ENCODE assay signal across 8 mouse cellular contexts in the genomic region with DNA sequence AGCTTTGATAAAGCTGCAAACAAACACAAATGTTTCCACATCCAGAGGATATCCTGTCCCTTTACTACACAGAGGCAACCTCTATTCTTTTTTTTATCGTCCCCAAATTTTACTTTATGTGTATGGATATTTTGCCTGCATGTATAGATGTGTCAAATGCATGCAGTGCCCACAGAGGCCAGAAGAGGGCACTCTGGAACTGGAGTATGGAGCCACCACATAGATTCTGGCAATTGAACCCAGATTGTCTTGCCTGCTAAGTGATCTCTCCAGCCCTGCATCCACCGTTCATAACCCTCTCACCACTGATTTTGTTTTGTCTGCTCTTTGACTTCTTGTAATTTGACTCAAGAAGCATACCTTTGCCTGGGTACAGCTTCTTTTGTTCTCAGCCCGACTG. TPM values are rescaled to one million over a fixed set of nuclear protein-coding genes. Genes with fewer than 3 reads are reported as not detected.
DNase-seq lines count a peak whose midpoint lies in the region; ATAC-seq and TF ChIP-seq lines count a peak whose summit lies in the region.

No protein-coding gene starts in this region.

- no peak overlapping the region for H3K9ac ChIP-seq in forebrain, embryonic 16.5 days (replicated peaks; ENCODE audit: low read depth, low read length)
- no peak overlapping the region for H3K9ac ChIP-seq in hindbrain, embryonic 14.5 days

- in situ Hi-C loops in Patski (cut with MboI; ENCODE audit: low pct_unique_long_range_greater_than_20kb) = loop anchor here (5.0 kb wide), 2 partner anchors 199 to 609 kb away; no protein-coding TSS in a partner anchor

- no peak overlapping the region for H3K4me3 ChIP-seq in forebrain, embryonic 16.5 days (replicated peaks; ENCODE audit: low read length)
- no peak overlapping the region for H3K4me3 ChIP-seq in hindbrain, embryonic 14.5 days (replicated peaks; ENCODE audit: low read length)

- ATAC-seq in Patski = peak; percentile 54
- peak; percentile 86 for ATAC-seq in forebrain, embryonic 16.5 days
- peak; percentile 31; the same call in 1 of the 2 replicates for ATAC-seq in hindbrain, embryonic 14.5 days (ENCODE audit: low FRiP score)
- ATAC-seq in megakaryocyte, adult 5-6 weeks (ENCODE audit: poor library complexity, severe bottlenecking) = peak; percentile 71

- H3K27ac ChIP-seq in forebrain, embryonic 16.5 days (ENCODE audit: low read length) = no peak overlapping the region
- no peak overlapping the region for H3K27ac ChIP-seq in hindbrain, embryonic 14.5 days

- 0 out of 2 replicates have a peak, but pooled peaks cover 2% of the 10 kb centered on the region for H3K9me3 ChIP-seq in forebrain, embryonic 16.5 days (ENCODE audit: control insufficient read depth, low read length)
- H3K9me3 ChIP-seq in hindbrain, embryonic 14.5 days (ENCODE audit: control insufficient read depth, low read length) = no peaks in the 10 kb centered on the region

- no peak for DNase-seq in Patski (ENCODE audit: low read depth, low spot score)
- peak; percentile 71 for DNase-seq in cerebellum, adult 11 months
- peak; percentile 89 for DNase-seq in hindbrain, embryonic 14.5 days (ENCODE audit: low spot score)
- DNase-seq in layer of hippocampus, postnatal 14 days (ENCODE audit: low spot score in 2 of 2) = peak; percentile 69 to 85
- peak; percentile 92 for DNase-seq in right cerebral cortex, postnatal 14 days
- DNase-seq in natural killer cell, adult 2 months (ENCODE audit: low spot score in 2 of 2) = no peak

- H3K36me3 ChIP-seq in forebrain, embryonic 16.5 days (ENCODE audit: control insufficient read depth, insufficient read depth) = no peaks in the 10 kb centered on the region
- no peaks in the 10 kb centered on the region for H3K36me3 ChIP-seq in hindbrain, embryonic 14.5 days (replicated peaks; ENCODE audit: control insufficient read depth, insufficient read depth)

- CTCF ChIA-PET in Patski (lab: Charles Lee) = interaction anchor here (0.7 to 2.0 kb wide), 9 partner anchors 11 to 611 kb away, joined by 3 to 20 read pairs (median 3); no protein-coding TSS in a partner anchor

- no peaks in the 10 kb centered on the region for H3K4me1 ChIP-seq in forebrain, embryonic 16.5 days (replicated peaks; ENCODE audit: control insufficient read depth, insufficient read depth, low read length)
- no peaks in the 10 kb centered on the region for H3K4me1 ChIP-seq in hindbrain, embryonic 14.5 days (replicated peaks; ENCODE audit: control insufficient read depth, insufficient read depth, low read length)

- no peak overlapping the region for H3K4me2 ChIP-seq in forebrain, embryonic 16.5 days (ENCODE audit: low read length)
- H3K4me2 ChIP-seq in hindbrain, embryonic 14.5 days (replicated peaks) = no peak overlapping the region

- 27% methylated on average over 3 of the region's 3 CpGs for WGBS in forebrain, embryonic 16.5 days
- 29% methylated on average over 3 of the region's 3 CpGs for WGBS in hindbrain, embryonic 14.5 days

- H3K27me3 ChIP-seq in Patski = peaks cover 21% of the 10 kb centered on the region
- no peaks in the 10 kb centered on the region for H3K27me3 ChIP-seq in forebrain, embryonic 16.5 days (replicated peaks; ENCODE audit: control insufficient read depth, insufficient read depth, low read length)
- no peaks in the 10 kb centered on the region for H3K27me3 ChIP-seq in hindbrain, embryonic 14.5 days (ENCODE audit: control insufficient read depth, insufficient read depth, low read length)

- TF ChIP-seq CTCF in Patski (IDR thresholded peaks at IDR 0.05) = peak; percentile 95

- POLR2A ChIA-PET in Patski (lab: Charles Lee) = no interaction called here

RNA-seq across cellular contexts. Expression of a gene that starts 33.0 kb away (rescaled TPM):
- polyA plus RNA-seq in Patski (2021) = 4.2 TPM
- 56.5 and 64.0 TPM in 2 replicates for polyA plus RNA-seq in forebrain, embryonic 16.5 days (2015; fragmentation: Nextera tagmentation; extraction: Ambion mirVana)
- 75.8 and 78.8 TPM in 2 replicates for polyA plus RNA-seq in hindbrain, embryonic 14.5 days (2014; fragmentation: Nextera tagmentation; extraction: Ambion mirVana)
- 10 to 100 TPM; 68.9 to 72.3 TPM for total RNA-seq in layer of hippocampus, postnatal 14 days (2021)
- 0.13 TPM in 1 of 2 replicates, not detected in the other for total RNA-seq in megakaryocyte, adult 5-6 weeks (2015)
- total RNA-seq in megakaryocyte, adult 5-6 weeks (2017) = not detected in 2 replicates

Comparison
In these comparisons a context has a peak if more than half of its experiments do, and no peak if none do; other contexts are left out.
1. ATAC-seq: peak in every context shown above with its lines; median percentile 86 in forebrain, embryonic 16.5 days; 71 in megakaryocyte, adult 5-6 weeks; 54 in Patski; 31 in hindbrain, embryonic 14.5 days.
2. DNase-seq: peak in cerebellum, adult 11 months (single experiment), hindbrain, embryonic 14.5 days (single experiment), layer of hippocampus, postnatal 14 days (2 of 2) and right cerebral cortex, postnatal 14 days (single experiment); none in Patski (single experiment) and natural killer cell, adult 2 months (0 of 2).
3. RNA of a gene that starts 33.0 kb away (polyA plus RNA-seq): 75.8 to 78.8 TPM in hindbrain, embryonic 14.5 days and 56.5 to 64.0 TPM in forebrain, embryonic 16.5 days; 4.2 TPM in Patski (single experiment); every median in the first group is over 10 times any median in the second.